Mouse (Mus musculus): Measurements from ENCODE around the gene Atg9a.

Atg9a gene

DNA sequence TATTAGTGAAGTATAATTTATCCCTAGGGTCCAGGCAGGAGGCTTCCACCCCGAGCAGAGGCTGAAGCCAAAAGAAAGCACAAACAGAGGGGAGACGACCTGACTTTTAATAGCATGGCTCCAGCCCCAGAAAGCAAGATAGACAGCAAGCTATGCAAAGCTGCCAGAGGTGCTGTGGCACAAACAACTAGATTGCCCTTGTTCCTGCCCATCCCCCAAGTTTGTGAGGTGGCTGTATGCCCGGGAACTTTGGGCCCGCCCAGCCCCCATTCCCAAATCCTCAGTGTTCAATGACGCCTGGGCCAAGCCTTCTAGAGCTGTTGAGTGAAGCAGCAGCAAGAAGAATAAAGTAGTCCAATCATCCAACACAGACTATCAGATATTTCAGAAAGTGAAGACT is 22.9 kb upstream of the Atg9a start:
- DNase-seq: peak in 1 of 2 experiments; percentile 55

DNA sequence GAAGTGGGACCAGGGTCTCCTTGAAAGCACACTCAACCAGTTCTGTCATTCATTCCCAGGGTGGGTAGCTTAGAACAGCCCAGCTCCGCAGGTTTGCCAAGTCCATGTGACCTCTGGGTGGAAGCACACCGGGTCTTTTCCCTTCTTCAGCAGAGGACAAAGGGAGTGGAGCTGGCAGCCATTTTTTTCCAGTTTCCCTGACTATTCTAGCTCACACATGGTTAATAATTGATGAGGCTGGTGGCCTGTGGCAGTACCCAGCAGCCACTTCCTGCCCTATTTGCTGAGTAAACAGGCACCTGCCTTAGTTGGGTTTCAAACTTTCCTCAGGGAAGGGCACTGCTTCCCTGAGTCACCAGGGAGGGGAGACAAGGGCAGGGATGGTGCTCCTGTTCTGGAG is 22.4 kb upstream of the Atg9a start:
- DNase-seq: no peak

DNA sequence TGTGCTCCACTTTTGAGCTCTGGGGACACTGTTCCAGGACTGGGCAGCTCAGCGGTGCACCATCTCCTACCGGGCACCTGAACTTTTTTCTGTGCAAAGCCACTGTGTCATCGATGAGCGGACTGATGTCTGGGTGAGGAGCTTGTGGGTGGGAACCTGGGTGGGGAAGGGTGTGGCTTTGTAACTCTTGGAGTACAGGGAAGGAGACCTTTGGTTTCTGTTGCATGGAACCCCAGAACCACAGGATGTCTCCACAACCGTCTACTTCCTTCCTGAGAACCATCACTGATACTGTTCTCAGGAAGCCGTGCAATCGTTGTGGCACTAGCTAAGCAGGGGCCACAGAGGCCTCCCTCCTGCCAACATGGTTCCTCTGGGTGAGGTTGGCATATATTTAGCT is 21.1 kb upstream of the Atg9a start:
- DNase-seq: no peak

DNA sequence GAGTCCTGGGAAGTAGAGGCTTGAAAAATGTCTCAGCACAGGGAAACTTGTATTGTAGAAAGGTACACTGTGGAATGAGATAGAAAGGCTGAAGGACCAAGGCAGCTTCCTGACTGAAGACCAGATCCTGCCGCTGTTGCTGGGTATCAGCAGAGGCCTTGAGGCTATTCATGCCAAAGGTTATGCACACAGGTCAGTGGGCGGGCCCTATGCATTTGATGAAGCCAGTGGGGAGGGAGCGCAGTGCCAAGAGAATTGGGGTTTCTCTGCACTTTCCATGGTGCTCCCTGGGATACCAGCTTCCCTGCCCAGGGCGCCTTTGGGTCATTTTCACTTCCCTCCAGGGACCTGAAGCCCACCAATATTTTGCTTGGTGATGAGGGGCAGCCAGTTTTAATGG is 20.5 kb upstream of the Atg9a start:
- peak in 1 of 2 experiments; percentile 30 for DNase-seq

DNA sequence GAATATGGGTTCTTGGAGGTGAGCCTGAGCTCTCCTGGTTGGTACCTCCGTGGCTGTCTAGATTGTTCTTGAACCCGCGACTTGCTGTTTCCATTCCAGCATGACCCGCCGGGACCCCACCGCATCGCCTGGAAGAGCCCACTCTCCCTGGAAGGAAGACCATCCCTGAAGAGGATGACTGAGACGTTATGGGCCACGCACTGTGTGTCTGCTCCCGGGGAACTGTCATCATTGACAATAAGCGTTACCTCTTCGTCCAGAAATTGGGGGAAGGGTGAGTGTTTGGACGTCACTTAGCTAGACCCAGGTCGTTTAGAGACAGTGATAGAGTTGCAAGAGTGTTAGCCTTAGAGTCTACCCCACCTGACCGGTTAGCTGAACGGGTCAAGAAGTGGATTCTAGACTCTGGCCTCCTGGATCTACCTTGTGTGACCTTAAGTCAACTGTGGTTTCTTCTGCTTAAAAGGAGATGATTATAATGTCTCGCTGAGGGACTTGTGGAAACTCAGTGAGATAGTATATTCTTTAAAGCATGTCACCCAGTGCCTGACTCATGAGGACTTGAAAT is 19.2 kb upstream of the Atg9a start:
- DNase-seq: no peak

DNA sequence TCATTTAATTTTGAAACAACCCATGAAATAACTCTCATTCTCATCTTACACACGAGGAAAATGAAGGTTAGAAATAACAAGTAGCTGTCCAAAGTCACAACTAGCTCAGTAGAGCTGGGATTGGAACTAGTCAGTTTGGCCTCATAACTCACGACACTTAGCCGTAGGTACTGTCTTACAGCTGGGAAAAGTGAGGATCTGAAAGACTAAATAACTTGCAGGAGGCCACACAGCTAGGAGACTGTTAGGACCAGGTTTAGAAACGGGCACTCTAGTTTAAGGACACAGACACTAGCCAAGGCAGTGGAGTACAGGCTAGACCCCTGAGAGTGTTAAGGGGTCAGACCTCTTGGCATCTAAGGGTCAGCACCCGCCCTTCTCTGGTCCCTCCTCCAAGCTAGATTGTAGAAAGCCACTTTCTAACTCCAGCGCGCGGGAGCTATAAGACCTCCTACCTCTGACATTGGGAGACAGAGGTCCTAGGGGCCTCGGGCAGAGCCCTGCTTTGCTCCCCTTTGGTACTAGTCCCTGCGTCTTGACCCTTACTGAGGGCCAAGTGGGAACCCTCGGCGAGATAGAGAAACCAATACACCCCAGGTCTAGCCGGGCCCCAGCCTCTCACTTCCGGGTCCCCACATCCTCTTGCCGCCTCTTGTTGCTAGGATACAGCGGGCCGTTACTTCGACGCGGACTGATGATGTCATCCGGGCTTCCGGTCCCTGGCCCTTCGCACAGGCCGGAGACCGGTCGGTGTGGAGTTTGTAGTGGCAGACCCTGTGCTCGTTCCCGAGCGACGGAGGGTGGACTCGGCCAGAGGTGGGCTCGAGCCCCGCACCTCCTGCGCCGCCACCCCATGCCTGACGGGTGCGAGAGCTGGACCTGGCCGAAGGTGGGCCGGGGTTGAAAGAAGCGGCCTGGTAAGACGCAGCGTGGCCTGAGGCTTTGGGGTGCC is 18.4 kb upstream of the Atg9a start, which contains the start of the genes Glb1l and Stk16:
TSS of gene Glb1l (minus strand) at position 678 of the 952 bp plus-strand sequence.
TSS of gene Stk16 (plus strand) at position 703 of the 952 bp plus-strand sequence.
- DNase-seq: peak; percentile 96 to 98

DNA sequence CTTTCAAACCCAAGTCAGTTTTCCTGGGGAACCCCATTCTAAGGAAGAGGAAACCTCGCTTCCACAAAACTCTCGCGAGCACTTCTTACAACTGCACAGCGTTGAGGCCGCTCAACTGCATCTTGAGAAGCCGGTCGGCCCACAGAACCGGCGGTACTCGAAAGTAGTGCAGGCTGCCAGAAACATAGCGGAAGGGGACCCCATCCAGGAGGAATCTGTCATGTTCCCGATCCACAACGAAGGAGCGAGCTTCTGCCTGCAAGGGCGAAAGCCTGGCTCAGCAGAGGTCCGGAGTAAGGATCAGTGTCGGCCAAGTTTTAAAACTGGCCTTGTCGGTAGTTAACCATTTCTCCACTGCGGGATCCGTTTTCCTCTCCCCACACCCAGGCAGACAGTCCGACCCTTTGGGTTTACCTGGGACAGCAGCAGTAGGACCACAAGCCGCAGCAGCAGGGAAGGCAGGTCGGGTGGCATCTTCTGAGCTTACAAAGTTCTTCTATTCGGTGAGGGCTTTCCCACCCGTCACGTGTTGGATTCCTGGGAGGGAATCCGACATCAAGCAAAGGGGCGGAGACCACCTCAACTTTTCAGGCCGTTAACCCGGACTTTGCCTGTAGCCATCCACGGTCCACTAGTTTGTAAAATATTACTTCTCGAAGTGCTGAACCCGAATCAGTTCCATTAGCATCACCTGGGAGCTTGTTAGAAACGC is 17.1 kb upstream of the Atg9a start:
- DNase-seq: no peak

DNA sequence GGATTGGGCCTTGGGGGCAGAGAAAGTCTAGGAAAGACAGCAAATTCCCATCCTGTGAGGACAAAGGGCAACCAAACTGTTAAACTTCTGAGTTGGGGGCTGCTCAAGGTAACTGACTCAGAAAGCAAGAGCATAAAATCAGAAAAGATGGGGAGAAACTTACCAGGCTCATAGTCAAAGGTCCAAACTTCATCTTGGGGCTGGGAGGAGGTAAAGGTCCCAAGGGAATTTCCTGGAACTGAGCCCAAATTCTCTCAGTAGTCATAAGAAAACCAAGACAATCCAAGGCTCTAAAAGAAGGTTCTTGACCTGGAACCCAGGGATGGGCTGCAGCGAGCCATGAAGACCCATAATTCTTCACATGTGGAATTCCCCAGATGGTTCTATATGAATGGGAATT is 9.2 kb upstream of the Atg9a start:
- DNase-seq: no peak

DNA sequence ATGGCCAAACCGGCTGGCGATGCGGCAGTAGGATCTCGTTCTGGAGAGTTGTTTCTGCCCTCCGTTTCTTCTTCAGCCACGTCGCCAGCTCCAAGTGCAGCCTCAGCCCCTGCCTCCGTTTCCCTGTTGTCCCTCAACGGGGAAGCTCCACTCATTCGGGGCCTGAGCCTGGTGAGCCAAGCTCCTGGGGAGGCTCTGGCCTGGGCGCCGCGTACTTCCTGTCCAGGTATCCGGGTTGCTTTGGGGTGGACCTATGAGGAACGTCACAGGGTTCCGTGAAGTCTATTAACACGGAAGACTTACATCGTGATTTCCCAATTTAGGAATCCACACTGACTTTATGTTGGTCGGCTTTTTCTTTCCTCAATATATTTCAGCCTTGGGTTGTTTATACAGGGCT is 456 bp upstream of the Atg9a start:
- DNase-seq: peak in 1 of 2 experiments; percentile 61

DNA sequence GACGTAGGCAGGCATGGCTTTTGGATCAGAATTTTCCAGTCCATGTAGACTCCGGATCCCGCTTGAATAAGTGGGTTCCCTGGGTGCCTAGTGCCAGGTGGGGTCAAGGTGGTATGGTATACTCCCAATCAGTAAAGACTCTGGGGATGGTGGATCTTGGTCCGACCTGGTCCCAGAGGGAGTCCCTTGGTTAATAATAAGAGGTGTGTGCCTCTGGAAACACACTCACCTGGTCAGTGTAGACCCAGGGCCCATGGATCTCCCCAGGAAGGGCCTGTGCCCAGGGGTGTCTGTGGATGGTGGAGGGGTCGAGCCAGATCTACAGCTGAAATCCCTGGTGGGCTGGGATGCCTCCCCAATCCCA is 756 bp downstream of the Atg9a start:
- no peak for DNase-seq

DNA sequence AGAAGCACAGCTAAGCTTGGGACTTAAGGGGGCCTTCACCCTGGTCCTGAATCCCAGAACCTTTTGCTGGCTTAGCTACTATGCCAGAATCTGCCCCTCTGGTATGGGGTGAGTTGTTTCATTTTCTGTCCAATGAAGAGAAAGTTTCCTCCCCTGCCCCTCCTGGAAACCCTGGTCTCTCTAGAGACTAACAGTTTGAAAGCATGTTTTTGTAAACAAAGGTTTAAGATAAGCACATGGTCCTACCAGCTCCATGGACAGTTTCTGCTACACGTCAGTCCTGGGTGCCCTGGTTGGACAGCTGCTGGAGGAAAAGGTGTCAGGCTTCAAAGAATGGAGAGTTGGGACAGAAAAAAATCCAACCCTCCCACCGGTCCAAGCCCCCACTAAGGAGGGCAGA is 1.4 kb downstream of the Atg9a start:
- no peak for DNase-seq

DNA sequence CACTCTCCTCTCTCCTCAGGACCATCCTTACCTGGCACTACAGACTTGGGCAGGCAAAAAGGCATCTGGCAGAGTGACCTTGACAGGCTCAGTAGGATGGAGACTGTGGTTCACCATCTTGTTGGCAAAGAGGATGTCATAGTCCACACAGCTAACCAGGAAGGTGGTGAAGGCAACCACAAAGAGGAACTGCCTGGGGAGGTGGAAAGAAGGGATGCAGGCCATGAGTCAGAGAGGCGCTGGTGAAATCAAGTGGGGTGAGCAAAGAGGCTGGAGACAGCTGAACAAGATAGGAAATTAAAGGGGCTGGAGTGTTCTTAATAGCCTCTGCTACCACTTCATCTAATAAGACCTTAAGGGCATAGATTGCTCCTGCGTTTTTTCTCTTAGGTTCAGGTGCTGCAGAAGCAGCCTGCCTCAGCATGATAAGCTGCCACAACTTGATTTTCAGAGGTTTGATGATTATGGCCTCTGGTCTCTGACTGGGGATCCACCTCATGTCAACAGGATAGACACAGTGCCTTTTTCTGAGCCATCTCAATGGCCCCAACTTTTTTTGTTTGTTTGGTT is 4.0 kb downstream of the Atg9a start:
- no peak for DNase-seq

DNA sequence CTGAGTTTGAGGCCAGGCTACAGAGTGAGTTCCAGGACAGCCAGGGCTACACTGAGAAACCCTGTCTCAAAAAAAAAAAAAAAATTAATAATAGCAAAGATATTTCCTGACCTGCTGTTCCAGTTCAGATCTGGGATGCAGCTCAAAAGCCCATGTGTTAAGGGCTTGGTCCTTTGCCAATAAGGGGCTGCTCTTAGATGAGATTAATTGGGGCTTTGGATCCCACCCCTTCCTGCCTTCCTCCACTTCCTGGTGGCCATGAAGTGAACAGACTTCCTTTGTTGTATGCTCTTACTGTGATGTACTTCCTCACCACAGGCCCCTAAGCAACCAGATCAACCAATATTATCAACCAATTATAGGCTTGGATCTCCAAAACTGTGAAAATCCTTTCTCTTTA is 4.9 kb downstream of the Atg9a start:
- no peak for DNase-seq

DNA sequence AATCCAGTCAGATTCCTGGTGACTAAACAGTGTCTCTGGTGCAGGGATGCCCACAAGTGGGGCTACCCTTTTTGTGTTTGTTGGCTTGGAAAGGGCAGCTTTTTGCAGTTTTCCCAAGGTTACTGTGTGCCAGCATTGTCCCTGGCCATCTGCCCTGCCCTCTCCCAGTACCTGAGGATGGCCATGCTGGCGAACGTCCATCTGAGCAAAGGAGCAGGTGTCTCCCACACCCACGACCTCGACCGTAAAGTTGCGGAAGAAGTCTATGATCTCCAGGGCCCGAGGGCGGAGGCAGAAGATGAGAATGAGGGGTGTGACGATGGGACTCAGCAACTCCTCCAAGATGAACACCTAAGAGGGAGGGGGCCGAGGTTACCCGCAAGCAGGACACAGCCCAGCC is 6.5 kb downstream of the Atg9a start:
- DNase-seq: peak; percentile 49 to 67

DNA sequence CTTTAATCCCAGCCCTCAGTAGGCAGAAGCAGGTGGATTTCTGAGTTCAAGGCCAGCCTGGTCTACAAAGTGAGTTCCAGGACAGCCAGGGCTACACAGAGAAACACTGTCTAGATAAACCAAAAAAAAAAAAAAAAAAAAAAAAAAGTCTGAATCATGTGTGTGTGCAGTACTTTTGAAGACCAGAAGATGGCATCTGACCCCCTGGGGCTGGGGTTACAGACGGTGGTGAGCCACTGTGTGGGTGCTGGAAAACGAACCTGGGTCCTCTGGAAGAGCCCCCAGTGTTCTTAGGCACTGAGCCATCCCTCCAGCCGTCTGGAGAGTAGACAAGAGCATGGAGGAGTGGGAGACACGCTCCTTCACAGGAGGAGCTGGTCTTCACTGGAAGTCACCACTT is 9.8 kb downstream of the Atg9a start:
- no peak for DNase-seq

DNA sequence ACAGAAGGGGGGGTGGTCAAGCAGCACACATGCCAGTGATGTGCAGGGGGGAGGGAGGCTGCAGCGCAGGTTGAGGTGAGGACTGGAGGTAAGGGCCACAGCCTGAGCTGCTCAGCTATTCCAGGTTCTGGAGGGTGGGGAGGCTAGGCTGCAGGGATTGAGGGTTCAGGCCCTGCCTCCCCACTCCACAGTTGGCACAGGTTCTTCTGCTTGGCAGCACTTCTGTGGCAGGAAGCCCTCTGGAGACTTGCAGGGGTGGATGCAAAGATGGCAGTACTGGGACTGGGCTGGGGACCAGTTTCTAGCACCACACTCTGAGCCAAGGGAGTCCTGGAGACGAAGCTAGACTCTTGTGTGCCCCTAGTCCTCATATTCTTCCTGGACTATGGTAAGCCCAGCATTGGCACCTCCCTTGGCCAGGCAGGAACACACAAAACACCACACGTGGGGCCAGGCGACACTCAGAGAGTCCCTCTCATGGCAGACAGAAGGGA is 10.6 kb downstream of the Atg9a start:
- DNase-seq: peak in 1 of 2 experiments; percentile 28

DNA sequence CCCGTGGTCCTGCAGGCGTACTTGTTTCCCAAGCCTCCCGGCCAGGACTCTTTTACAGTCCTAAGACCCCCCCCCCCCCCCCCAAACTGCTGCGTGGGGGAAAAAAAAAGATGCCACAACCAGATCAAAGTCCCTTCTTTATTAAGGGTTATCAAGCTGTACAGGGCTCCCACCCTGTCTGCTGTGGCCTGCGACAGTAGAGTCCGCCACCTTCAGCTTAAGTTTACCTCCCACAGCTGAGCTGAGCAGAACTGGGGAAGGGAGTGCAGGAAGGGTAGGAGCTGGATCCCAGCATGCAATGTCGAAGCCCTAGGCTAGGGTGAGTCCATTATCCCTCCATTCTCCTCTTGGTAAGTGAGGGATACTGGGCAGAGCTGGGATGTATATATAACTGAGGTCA is 11.3 kb downstream of the Atg9a start:
- DNase-seq: no peak

DNA sequence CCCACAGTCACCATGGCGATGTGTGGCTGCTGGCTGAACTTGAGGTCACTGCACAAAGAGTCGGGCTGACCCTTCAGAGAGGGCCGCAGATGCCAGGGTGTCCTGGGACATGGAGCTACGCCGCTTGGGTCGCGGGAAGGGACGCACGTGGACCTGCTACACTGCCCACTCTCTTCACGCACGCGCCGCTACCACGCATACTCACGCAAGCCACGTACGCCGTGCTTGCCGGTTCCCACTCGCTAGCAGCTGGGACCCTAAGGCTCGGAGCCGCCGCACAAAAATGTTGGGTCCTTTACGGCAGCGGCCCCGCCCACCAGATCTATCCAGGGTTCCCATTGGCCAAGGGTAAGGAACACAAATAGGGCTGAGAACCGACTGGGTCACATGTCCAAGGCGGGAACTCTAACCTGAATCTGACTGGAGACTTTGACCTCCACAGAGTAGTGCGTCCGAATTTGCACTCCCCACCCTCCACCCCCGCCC is 11.8 kb downstream of the Atg9a start, which contains the start of gene Abcb6:
TSS of gene Abcb6 (minus strand) at position 288 of the 486 bp plus-strand sequence.
- DNase-seq: peak; percentile 86 to 89

DNA sequence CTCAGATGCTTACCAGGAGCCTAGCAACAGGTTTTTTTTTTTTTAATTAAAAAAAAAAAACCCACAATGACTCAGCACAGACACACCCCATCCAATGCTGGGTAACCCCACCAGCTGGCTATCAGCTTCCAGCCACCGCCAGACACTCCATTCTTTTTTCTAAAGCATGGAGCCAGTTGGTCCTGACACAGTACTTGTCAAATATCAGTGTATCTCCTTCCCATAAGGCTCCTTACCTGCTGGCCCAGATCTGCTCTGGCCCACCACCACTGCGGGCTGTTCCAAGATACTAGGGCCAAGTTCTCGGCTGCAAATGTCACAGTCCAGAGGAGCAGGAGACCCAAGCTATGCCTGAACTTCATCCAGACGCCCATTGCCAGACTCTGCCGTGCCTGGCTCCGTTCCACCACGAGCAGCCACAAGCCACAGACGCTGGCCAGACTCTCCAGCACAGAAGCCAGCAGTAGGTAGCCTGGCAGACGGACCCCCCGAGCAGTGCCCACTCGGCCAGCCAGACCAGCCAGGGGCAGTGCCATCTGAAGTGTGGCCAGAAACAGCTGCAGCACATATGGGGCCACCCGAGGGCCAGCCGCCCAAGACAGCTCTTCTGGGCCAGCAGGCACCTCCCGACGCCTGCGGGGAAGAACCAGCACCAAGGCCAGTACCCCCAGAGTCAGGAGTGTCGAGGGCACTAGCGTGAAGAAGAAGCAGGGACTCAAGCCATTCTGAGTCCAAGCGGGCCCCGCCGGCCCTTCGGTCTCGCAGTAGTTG is 12.5 kb downstream of the Atg9a start:
- DNase-seq: peak; percentile 61 to 74

DNA sequence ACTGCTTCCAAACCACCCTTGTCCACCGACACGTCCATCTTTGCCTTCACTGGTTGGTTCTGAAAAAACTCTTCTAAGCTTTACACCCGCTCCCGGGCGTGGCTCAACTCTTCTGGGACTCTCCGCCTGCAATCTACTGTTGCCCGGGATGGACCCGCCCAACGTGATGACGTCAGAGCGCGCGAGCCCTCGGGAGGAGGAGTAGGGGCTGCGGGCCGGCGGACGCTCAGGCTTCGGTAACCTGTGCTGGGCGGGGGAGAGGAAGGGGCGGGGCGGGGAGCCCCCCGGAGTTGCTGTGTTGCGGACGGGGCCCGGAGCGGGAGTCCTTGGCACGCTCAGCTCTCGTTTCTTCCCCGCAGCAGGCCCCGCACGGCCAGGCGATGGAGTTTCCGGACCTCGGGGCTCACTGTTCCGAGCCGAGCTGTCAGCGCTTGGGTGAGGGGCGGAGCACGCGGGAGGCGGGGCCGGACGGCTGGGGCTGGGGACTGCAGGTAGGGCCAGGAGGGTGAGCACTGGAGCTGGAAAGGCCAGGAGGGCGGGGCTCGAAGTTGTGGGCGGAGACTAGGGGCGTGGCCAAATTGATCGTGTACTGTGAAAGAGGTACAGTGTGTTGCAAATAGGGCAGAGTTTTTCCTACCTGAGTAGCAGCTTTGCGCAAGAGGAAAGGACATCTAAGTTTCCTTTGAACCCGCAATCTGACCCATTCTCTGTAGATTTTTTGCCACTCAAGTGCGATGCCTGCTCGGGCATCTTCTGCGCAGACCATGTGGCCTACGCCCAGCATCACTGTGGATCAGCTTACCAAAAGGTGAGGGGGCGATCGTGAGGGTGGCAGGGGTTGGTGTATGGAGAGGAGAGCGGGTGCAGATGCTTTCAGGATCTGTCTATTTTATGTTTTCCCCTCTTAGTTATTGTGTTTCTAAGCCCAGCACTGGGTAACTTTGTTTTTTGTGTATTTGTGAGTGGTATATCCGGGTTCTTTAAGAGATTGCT is 23.2 kb downstream of the Atg9a start, which contains the start of gene Zfand2b:
TSS of gene Zfand2b (plus strand) at position 175 of the 993 bp plus-strand sequence.
- peak; percentile 97 to 98 for DNase-seq

DNA sequence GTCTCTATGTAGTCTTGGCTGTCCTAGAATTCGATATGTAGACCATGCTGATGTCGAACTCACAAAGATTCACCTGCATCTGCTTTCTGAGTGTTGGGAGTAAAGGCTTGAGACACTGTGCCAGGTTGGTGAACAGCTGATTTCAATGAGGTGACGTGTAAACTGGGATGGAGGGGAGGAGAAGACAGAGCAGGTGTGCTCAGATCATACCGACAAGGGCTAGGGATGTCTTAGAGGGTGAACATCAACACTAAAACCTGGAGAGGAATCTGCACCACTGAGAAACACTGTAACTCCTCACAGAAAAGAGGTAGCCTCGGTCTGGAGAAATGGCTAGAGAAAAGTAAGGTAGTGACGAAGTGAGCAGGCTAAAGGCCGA is 23.9 kb downstream of the Atg9a start:
- no peak for DNase-seq
